Mouse (Mus musculus) kidney, postnatal 25 days (tissue): ENCODE measurements around the gene Fam196b.
A peak's percentile ranks its signal among the peaks of the same experiment; 100 is the strongest.

Experiments used
- DNase-seq, 2 experiments: peaks; one replicate each; pipeline ENCODE4 v3.0.0; 2021; ENCODE audit warnings: mixed read lengths in 2 of 2

Gene Fam196b

GRCm38 (mm10) chr11:34415884-34416618, 101.4 kb downstream of the Fam196b start:
- no peak for DNase-seq

- no peak for DNase-seq
These were observed 102.0 kb downstream of the Fam196b start for GRCm38 (mm10) chr11:34416619-34416979.

- no peak for DNase-seq
These were observed 106.4 kb downstream of the Fam196b start for GRCm38 (mm10) chr11:34421061-34421460.

GRCm38 (mm10) chr11:34424546-34424945, 109.9 kb downstream of the Fam196b start:
- DNase-seq = peak; percentile 67 to 81

GRCm38 (mm10) chr11:34427212-34427611, 112.6 kb downstream of the Fam196b start:
- DNase-seq = no peak

- no peak for DNase-seq
These were observed 116.3 kb downstream of the Fam196b start for GRCm38 (mm10) chr11:34430940-34431339.

GRCm38 (mm10) chr11:34431371-34431770, 116.7 kb downstream of the Fam196b start:
- no peak for DNase-seq

GRCm38 (mm10) chr11:34431978-34432377, 117.4 kb downstream of the Fam196b start:
- no peak for DNase-seq

GRCm38 (mm10) chr11:34437446-34437845, 122.8 kb downstream of the Fam196b start:
- DNase-seq = no peak

- no peak for DNase-seq
These were observed 123.8 kb downstream of the Fam196b start for GRCm38 (mm10) chr11:34438429-34438828.

- DNase-seq = peak in 1 of 2 experiments; percentile 60
These were observed 133.3 kb downstream of the Fam196b start for GRCm38 (mm10) chr11:34447891-34448290.

- DNase-seq = no peak
These were observed 135.3 kb downstream of the Fam196b start for GRCm38 (mm10) chr11:34449944-34450343.

- DNase-seq = no peak
These were observed 152.4 kb downstream of the Fam196b start for GRCm38 (mm10) chr11:34467056-34467455.

- peak; percentile 66 to 70 for DNase-seq
These were observed 153.9 kb downstream of the Fam196b start for GRCm38 (mm10) chr11:34468571-34468970.

GRCm38 (mm10) chr11:34469792-34470191, 155.2 kb downstream of the Fam196b start:
- peak; percentile 40 to 43 for DNase-seq
